Mouse (Mus musculus): Measurements from ENCODE around the gene Atp7b. TPM values are rescaled to one million over a fixed set of nuclear protein-coding genes. Genes with fewer than 3 reads are reported as not detected.
A peak's percentile ranks its signal among the peaks of the same experiment; 100 is the strongest.

Gene Atp7b
- polyA plus RNA-seq, 1 experiment from 2014 or later = 8.1 TPM

- Histone ChIP-seq H3K4me2 (replicated peaks; ENCODE audit: low read depth, low read length) (peak overlapping the region; percentile 28; the same call in 1 of the 2 replicates), H3K9ac (replicated peaks; ENCODE audit: low read depth, low read length) (peak overlapping the region; percentile 18; the same call in 1 of the 2 replicates), H3K9me3 (ENCODE audit: control insufficient read depth, low read depth, low read length) (no peaks in the 10 kb centered on the region), H3K27me3 (ENCODE audit: control insufficient read depth, insufficient read depth, low read length) (no peaks in the 10 kb centered on the region), H3K36me3 (ENCODE audit: control insufficient read depth, insufficient read depth, low read length) (no peaks in the 10 kb centered on the region), H3K27ac (ENCODE audit: low read length) (peak overlapping the region; percentile 58; the same call in 1 of the 2 replicates), H3K4me3 (ENCODE audit: low read depth, low read length) (peak overlapping the region; percentile 27), H3K4me1 (ENCODE audit: control insufficient read depth, insufficient read depth, low read length) (peaks cover 8% of the 10 kb centered on the region)
- WGBS = 11% methylated on average over 15 of the region's 15 CpGs
- ATAC-seq (ENCODE audit: insufficient number of reproducible peaks, insufficient read depth, low FRiP score, low read depth) = peak; percentile 89
Observed at GRCm38 (mm10) chr8:22039468-22040152, 20.5 kb downstream of the Atp7b start.

DNA sequence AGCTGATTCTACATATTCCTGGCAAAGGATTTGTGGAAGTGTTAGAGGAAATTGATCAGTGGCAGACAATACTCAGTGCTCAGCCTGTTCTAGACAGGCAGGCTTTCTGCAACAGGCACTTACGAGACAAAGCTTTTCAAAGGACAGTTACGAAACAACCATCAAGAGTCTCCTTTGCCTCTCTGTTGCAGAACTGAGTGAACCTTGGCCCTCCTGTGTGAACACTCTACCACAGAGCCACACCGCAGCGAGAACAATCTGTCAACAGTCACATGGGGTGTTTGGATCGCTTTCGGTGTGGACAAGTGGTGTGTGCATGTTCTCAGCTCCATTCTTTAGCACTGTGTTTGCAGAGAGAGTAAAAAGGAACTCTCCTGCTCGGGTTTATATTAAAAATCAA is 23.1 kb downstream of the Atp7b start:
- H3K27ac ChIP-seq (ENCODE audit: low read length) = no peak overlapping the region; the same call in 1 of the 2 replicates
- H3K36me3 ChIP-seq (ENCODE audit: control insufficient read depth, insufficient read depth, low read length) = no peaks in the 10 kb centered on the region
- no peaks in the 10 kb centered on the region for H3K9me3 ChIP-seq (ENCODE audit: control insufficient read depth, low read depth, low read length)
- 49% methylated on average over 7 of the region's 7 CpGs for WGBS
- H3K27me3 ChIP-seq (ENCODE audit: control insufficient read depth, insufficient read depth, low read length) = no peaks in the 10 kb centered on the region
- H3K4me3 ChIP-seq (ENCODE audit: low read depth, low read length) = no peak overlapping the region
- no peak overlapping the region for H3K9ac ChIP-seq (replicated peaks; ENCODE audit: low read depth, low read length)
- 0 out of 2 replicates have a peak, but pooled peaks cover 3% of the 10 kb centered on the region for H3K4me1 ChIP-seq (ENCODE audit: control insufficient read depth, insufficient read depth, low read length)
- no peak overlapping the region; the same call in 1 of the 2 replicates for H3K4me2 ChIP-seq (replicated peaks; ENCODE audit: low read depth, low read length)
- no peak for ATAC-seq (ENCODE audit: insufficient number of reproducible peaks, insufficient read depth, low FRiP score, low read depth)

- H3K4me2 ChIP-seq (replicated peaks; ENCODE audit: low read depth, low read length) = no peak overlapping the region
- H3K27ac ChIP-seq (ENCODE audit: low read length) = no peak overlapping the region
- ATAC-seq (ENCODE audit: insufficient number of reproducible peaks, insufficient read depth, low FRiP score, low read depth) = no peak
- 93% methylated on average over 9 of the region's 9 CpGs for WGBS
- H3K9ac ChIP-seq (replicated peaks; ENCODE audit: low read depth, low read length) = no peak overlapping the region
- H3K36me3 ChIP-seq (ENCODE audit: control insufficient read depth, insufficient read depth, low read length) = no peaks in the 10 kb centered on the region
- no peaks in the 10 kb centered on the region for H3K27me3 ChIP-seq (ENCODE audit: control insufficient read depth, insufficient read depth, low read length)
- H3K4me1 ChIP-seq (ENCODE audit: control insufficient read depth, insufficient read depth, low read length) = 0 out of 2 replicates have a peak, but pooled peaks cover 3% of the 10 kb centered on the region
- no peak overlapping the region for H3K4me3 ChIP-seq (ENCODE audit: low read depth, low read length)
- H3K9me3 ChIP-seq (ENCODE audit: control insufficient read depth, low read depth, low read length) = no peaks in the 10 kb centered on the region
Observed at GRCm38 (mm10) chr8:22036137-22036536, 24.0 kb downstream of the Atp7b start.

DNA sequence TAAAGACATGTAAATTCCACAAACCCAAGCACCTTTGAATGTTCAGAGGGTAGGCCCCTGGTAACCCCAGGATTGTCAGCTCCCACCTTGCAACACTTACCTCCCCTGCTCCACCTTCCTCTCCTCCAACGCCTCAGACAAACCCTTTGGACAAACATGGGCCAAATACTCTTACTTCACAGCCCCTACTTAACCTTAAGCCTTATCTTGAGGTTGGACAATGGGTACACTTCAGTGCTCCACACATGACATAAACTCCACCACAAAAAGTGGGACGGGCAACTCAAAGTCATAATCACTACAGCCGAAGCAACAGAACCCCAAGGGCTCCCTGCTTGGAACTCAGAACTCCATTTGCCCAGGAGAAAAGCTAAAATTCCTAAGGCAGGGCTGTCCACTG is 29.1 kb downstream of the Atp7b start:
- no peaks in the 10 kb centered on the region for H3K9me3 ChIP-seq (ENCODE audit: control insufficient read depth, low read depth, low read length)
- ATAC-seq (ENCODE audit: insufficient number of reproducible peaks, insufficient read depth, low FRiP score, low read depth) = no peak
- 81% methylated on average over 3 of the region's 3 CpGs for WGBS

DNA sequence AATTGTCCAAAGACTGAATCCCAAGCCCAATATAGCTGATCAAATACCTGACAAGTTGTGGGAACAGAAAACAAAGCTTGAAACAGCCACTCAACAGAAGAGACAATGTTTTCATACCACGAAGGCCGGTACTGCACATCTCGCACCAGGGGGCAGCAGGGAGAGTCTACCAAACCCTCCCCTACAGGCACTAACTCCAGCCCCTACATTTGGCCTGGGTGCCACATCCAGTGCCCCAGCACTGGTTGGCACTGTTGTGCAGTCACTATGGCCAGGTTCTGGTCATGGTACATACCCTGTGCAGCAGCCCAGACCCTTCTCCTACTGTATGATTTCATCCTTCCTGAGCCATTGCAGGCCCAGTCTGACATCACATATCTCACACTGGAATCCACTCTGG is 31.1 kb downstream of the Atp7b start:
- WGBS = 90% methylated on average over 3 of the region's 3 CpGs

More for the DNA sequence above, 29.1 kb downstream of the Atp7b start:
- no peaks in the 10 kb centered on the region for H3K27me3 ChIP-seq (ENCODE audit: control insufficient read depth, insufficient read depth, low read length)
- H3K27ac ChIP-seq (ENCODE audit: low read length) = no peak overlapping the region
- no peak overlapping the region for H3K4me3 ChIP-seq (ENCODE audit: low read depth, low read length)
- no peaks in the 10 kb centered on the region for H3K36me3 ChIP-seq (ENCODE audit: control insufficient read depth, insufficient read depth, low read length)
- H3K4me2 ChIP-seq (replicated peaks; ENCODE audit: low read depth, low read length) = no peak overlapping the region
- H3K4me1 ChIP-seq (ENCODE audit: control insufficient read depth, insufficient read depth, low read length) = no peaks in the 10 kb centered on the region
- no peak overlapping the region for H3K9ac ChIP-seq (replicated peaks; ENCODE audit: low read depth, low read length)

GRCm38 (mm10) chr8:22025241-22025640 is 34.9 kb downstream of the Atp7b start:
- no peaks in the 10 kb centered on the region for H3K9me3 ChIP-seq (ENCODE audit: control insufficient read depth, low read depth, low read length)
- WGBS = 45% methylated on average over 4 of the region's 4 CpGs
- H3K36me3 ChIP-seq (ENCODE audit: control insufficient read depth, insufficient read depth, low read length) = no peaks in the 10 kb centered on the region
- no peak overlapping the region for H3K4me3 ChIP-seq (ENCODE audit: low read depth, low read length)
- H3K4me1 ChIP-seq (ENCODE audit: control insufficient read depth, insufficient read depth, low read length) = no peaks in the 10 kb centered on the region
- peak overlapping the region; percentile 39; the same call in 1 of the 2 replicates for H3K27ac ChIP-seq (ENCODE audit: low read length)
- no peaks in the 10 kb centered on the region for H3K27me3 ChIP-seq (ENCODE audit: control insufficient read depth, insufficient read depth, low read length)
- no peak overlapping the region for H3K4me2 ChIP-seq (replicated peaks; ENCODE audit: low read depth, low read length)
- no peak overlapping the region for H3K9ac ChIP-seq (replicated peaks; ENCODE audit: low read depth, low read length)
- peak; percentile 90 for ATAC-seq (ENCODE audit: insufficient number of reproducible peaks, insufficient read depth, low FRiP score, low read depth)

More for the DNA sequence above, 31.1 kb downstream of the Atp7b start:
- Histone ChIP-seq H3K9ac (replicated peaks; ENCODE audit: low read depth, low read length) (no peak overlapping the region), H3K27ac (ENCODE audit: low read length) (no peak overlapping the region), H3K4me1 (ENCODE audit: control insufficient read depth, insufficient read depth, low read length) (no peaks in the 10 kb centered on the region), H3K9me3 (ENCODE audit: control insufficient read depth, low read depth, low read length) (no peaks in the 10 kb centered on the region), H3K4me3 (ENCODE audit: low read depth, low read length) (no peak overlapping the region), H3K27me3 (ENCODE audit: control insufficient read depth, insufficient read depth, low read length) (no peaks in the 10 kb centered on the region), H3K36me3 (ENCODE audit: control insufficient read depth, insufficient read depth, low read length) (no peaks in the 10 kb centered on the region), H3K4me2 (replicated peaks; ENCODE audit: low read depth, low read length) (no peak overlapping the region)
- ATAC-seq (ENCODE audit: insufficient number of reproducible peaks, insufficient read depth, low FRiP score, low read depth) = no peak

DNA sequence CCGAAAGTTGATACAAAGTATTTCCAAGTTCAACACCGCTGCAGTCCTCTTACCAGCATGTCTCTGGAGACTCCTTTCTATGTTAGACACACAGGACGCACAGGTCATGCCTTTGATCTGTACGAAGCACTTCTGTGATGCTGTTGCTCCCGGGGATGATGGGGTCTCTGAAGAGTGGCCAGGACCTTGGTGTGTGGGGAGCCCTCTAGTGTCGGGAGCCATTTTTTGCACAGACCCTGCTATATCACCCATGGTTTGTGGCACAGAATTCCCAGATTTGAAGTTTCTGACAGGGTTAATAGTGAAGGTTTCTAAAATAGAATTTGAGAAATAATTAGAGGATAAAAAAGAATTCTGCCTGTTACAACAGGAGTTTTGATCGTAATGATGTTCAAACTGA is 37.9 kb downstream of the Atp7b start:
- H3K36me3 ChIP-seq (ENCODE audit: control insufficient read depth, insufficient read depth, low read length) = no peaks in the 10 kb centered on the region
- no peaks in the 10 kb centered on the region for H3K27me3 ChIP-seq (ENCODE audit: control insufficient read depth, insufficient read depth, low read length)
- no peaks in the 10 kb centered on the region for H3K4me1 ChIP-seq (ENCODE audit: control insufficient read depth, insufficient read depth, low read length)
- no peak for ATAC-seq (ENCODE audit: insufficient number of reproducible peaks, insufficient read depth, low FRiP score, low read depth)
- no peaks in the 10 kb centered on the region for H3K9me3 ChIP-seq (ENCODE audit: control insufficient read depth, low read depth, low read length)
- no peak overlapping the region for H3K4me2 ChIP-seq (replicated peaks; ENCODE audit: low read depth, low read length)
- no peak overlapping the region for H3K27ac ChIP-seq (ENCODE audit: low read length)
- 53% methylated on average over 7 of the region's 7 CpGs for WGBS
- no peak overlapping the region for H3K9ac ChIP-seq (replicated peaks; ENCODE audit: low read depth, low read length)
- no peak overlapping the region for H3K4me3 ChIP-seq (ENCODE audit: low read depth, low read length)

DNA sequence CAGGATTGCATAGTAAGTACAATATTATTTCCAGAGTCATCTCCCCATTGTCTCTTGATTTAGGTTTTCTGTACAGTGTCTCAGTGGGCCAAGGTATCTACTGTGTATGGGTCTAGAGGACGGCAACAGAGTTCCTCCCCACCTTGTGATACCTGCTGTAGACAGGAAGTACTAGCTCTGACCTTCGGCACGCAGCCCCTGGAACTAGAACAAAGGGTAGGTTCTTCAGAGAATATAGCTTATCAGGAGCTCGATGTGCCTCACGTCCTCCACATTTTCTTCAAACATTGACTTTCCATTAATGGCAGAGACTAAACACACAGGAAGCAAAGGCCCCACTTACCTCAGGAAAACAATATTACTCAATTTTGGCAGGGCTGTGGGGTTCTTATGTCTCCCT is 40.6 kb downstream of the Atp7b start:
- Histone ChIP-seq H3K27me3 (ENCODE audit: control insufficient read depth, insufficient read depth, low read length) (no peaks in the 10 kb centered on the region), H3K9ac (replicated peaks; ENCODE audit: low read depth, low read length) (no peak overlapping the region), H3K36me3 (ENCODE audit: control insufficient read depth, insufficient read depth, low read length) (no peaks in the 10 kb centered on the region), H3K4me3 (ENCODE audit: low read depth, low read length) (no peak overlapping the region), H3K4me2 (replicated peaks; ENCODE audit: low read depth, low read length) (no peak overlapping the region), H3K27ac (ENCODE audit: low read length) (no peak overlapping the region), H3K4me1 (ENCODE audit: control insufficient read depth, insufficient read depth, low read length) (no peaks in the 10 kb centered on the region), H3K9me3 (ENCODE audit: control insufficient read depth, low read depth, low read length) (no peaks in the 10 kb centered on the region)
- WGBS = 68% methylated on average over 5 of the region's 5 CpGs
- ATAC-seq (ENCODE audit: insufficient number of reproducible peaks, insufficient read depth, low FRiP score, low read depth) = peak; percentile 48; the same call in 1 of the 2 replicates

GRCm38 (mm10) chr8:22017731-22018130 is 42.4 kb downstream of the Atp7b start:
- no peak overlapping the region for H3K4me3 ChIP-seq (ENCODE audit: low read depth, low read length)
- ATAC-seq (ENCODE audit: insufficient number of reproducible peaks, insufficient read depth, low FRiP score, low read depth) = no peak
- no peaks in the 10 kb centered on the region for H3K4me1 ChIP-seq (ENCODE audit: control insufficient read depth, insufficient read depth, low read length)
- no peaks in the 10 kb centered on the region for H3K27me3 ChIP-seq (ENCODE audit: control insufficient read depth, insufficient read depth, low read length)
- no peaks in the 10 kb centered on the region for H3K9me3 ChIP-seq (ENCODE audit: control insufficient read depth, low read depth, low read length)
- H3K4me2 ChIP-seq (replicated peaks; ENCODE audit: low read depth, low read length) = no peak overlapping the region
- H3K27ac ChIP-seq (ENCODE audit: low read length) = no peak overlapping the region
- no peaks in the 10 kb centered on the region for H3K36me3 ChIP-seq (ENCODE audit: control insufficient read depth, insufficient read depth, low read length)
- H3K9ac ChIP-seq (replicated peaks; ENCODE audit: low read depth, low read length) = no peak overlapping the region
- 79% methylated on average over 7 of the region's 7 CpGs for WGBS

All from stomach, embryonic 14.5 days (tissue).